8 mouse cellular contexts compared by ENCODE assay signal in genomic region chr16:46121420-46121819, GRCm38 (mm10). TPM values are rescaled to one million over a fixed set of nuclear protein-coding genes. Genes with fewer than 3 reads are reported as not detected.
DNase-seq lines count a peak whose midpoint lies in the region; ATAC-seq and TF ChIP-seq lines count a peak whose summit lies in the region.

No protein-coding gene starts in this region.

- TF ChIP-seq CTCF in cerebellum, adult 2 months (IDR thresholded peaks at IDR 0.05; ENCODE audit: borderline replicate concordance, insufficient read depth, low read depth, low read length), result peak; percentile 19; the same call in 1 of the 2 replicates

- H3K4me1 ChIP-seq in cerebellum, adult 2 months (ENCODE audit: control insufficient read depth, insufficient read depth, low read length), result no peaks in the 10 kb centered on the region
- H3K4me1 ChIP-seq in liver, embryonic 12.5 days, result no peaks in the 10 kb centered on the region
- peaks cover 3% of the 10 kb centered on the region; the same call in 1 of the 2 replicates for H3K4me1 ChIP-seq in forebrain, embryonic 13.5 days
- H3K4me1 ChIP-seq in midbrain, embryonic 14.5 days (ENCODE audit: control insufficient read depth, insufficient read depth, low read length), result no peaks in the 10 kb centered on the region

- H3K27ac ChIP-seq in cerebellum, adult 2 months (ENCODE audit: insufficient read depth, low read length), result no peak overlapping the region
- no peak overlapping the region for H3K27ac ChIP-seq in liver, embryonic 12.5 days
- H3K27ac ChIP-seq in forebrain, embryonic 13.5 days, result no peak overlapping the region
- no peak overlapping the region for H3K27ac ChIP-seq in midbrain, embryonic 14.5 days (replicated peaks; ENCODE audit: low read depth, low read length)

- H3K36me3 ChIP-seq in liver, embryonic 12.5 days, result no peaks in the 10 kb centered on the region
- no peaks in the 10 kb centered on the region for H3K36me3 ChIP-seq in forebrain, embryonic 13.5 days (ENCODE audit: poor library complexity, severe bottlenecking)
- H3K36me3 ChIP-seq in midbrain, embryonic 14.5 days (ENCODE audit: control insufficient read depth, insufficient read depth, low read length), result no peaks in the 10 kb centered on the region

- no peaks in the 10 kb centered on the region for H3K27me3 ChIP-seq in cerebellum, adult 2 months (ENCODE audit: control insufficient read depth, insufficient read depth, low read length)
- H3K27me3 ChIP-seq in liver, embryonic 12.5 days (replicated peaks), result no peaks in the 10 kb centered on the region
- no peaks in the 10 kb centered on the region for H3K27me3 ChIP-seq in forebrain, embryonic 13.5 days
- H3K27me3 ChIP-seq in midbrain, embryonic 14.5 days (ENCODE audit: control insufficient read depth, insufficient read depth, low read length), result no peaks in the 10 kb centered on the region

- no peak overlapping the region for H3K4me2 ChIP-seq in liver, embryonic 12.5 days
- no peak overlapping the region for H3K4me2 ChIP-seq in forebrain, embryonic 13.5 days
- no peak overlapping the region for H3K4me2 ChIP-seq in midbrain, embryonic 14.5 days (ENCODE audit: low read length)

- no peak for TF ChIP-seq POLR2A in cerebellum, adult 2 months (IDR thresholded peaks at IDR 0.05; ENCODE audit: borderline replicate concordance, insufficient read depth, low read length)

- H3K4me3 ChIP-seq in cerebellum, adult 2 months (replicated peaks; ENCODE audit: insufficient read depth, low read depth, low read length), result no peak overlapping the region
- H3K4me3 ChIP-seq in liver, embryonic 12.5 days, result no peak overlapping the region
- no peak overlapping the region for H3K4me3 ChIP-seq in forebrain, embryonic 13.5 days
- no peak overlapping the region for H3K4me3 ChIP-seq in midbrain, embryonic 14.5 days (replicated peaks; ENCODE audit: low read depth, low read length)

- H3K9ac ChIP-seq in liver, embryonic 12.5 days, result no peak overlapping the region
- H3K9ac ChIP-seq in forebrain, embryonic 13.5 days, result no peak overlapping the region
- H3K9ac ChIP-seq in midbrain, embryonic 14.5 days (replicated peaks; ENCODE audit: low read length), result no peak overlapping the region

- 23% methylated on average over 2 of the region's 2 CpGs for WGBS in cerebellum, adult 2 months
- 34% methylated on average over 2 of the region's 2 CpGs for WGBS in liver, embryonic 12.5 days (ENCODE audit: insufficient replicate concordance)
- WGBS in forebrain, embryonic 13.5 days, result 42% methylated on average over 2 of the region's 2 CpGs
- WGBS in midbrain, embryonic 14.5 days, result 40% methylated on average over 2 of the region's 2 CpGs

- no peak for ATAC-seq in cerebellum, adult (ENCODE audit: insufficient number of reproducible peaks, low FRiP score, low TSS enrichment)
- ATAC-seq in liver, embryonic 12.5 days, result no peak
- ATAC-seq in forebrain, embryonic 13.5 days, result peak; percentile 80
- no peak for ATAC-seq in midbrain, embryonic 14.5 days (ENCODE audit: low FRiP score, low TSS enrichment)

- no peak for DNase-seq in cerebellum, adult 2 months
- DNase-seq in liver, result peak; percentile 13
- DNase-seq in layer of hippocampus, adult 18-20 months (ENCODE audit: low spot score in 2 of 2), result peak; percentile 13 to 41
- peak; percentile 69 for DNase-seq in midbrain, embryonic 14.5 days
- peak; percentile 66 to 71 for DNase-seq in thymus, postnatal 36 days

- no peaks in the 10 kb centered on the region for H3K9me3 ChIP-seq in liver, embryonic 12.5 days (replicated peaks)
- H3K9me3 ChIP-seq in forebrain, embryonic 13.5 days (replicated peaks), result no peaks in the 10 kb centered on the region
- H3K9me3 ChIP-seq in midbrain, embryonic 14.5 days (ENCODE audit: control insufficient read depth, low read length), result no peaks in the 10 kb centered on the region

RNA-seq across cellular contexts. Expression of gene Cd96, which starts 1.4 kb away (rescaled TPM):
- polyA plus RNA-seq in cerebellum, adult 2 months (2012; rRNA removed), result 0.05 TPM in 1 of 2 replicates, not detected in the other
- polyA plus RNA-seq in liver, embryonic 12.5 days (2016; fragmentation: Nextera tagmentation; extraction: Ambion mirVana), result 0.12 and 0.15 TPM in 2 replicates
- polyA plus RNA-seq in forebrain, embryonic 13.5 days (2015; fragmentation: Nextera tagmentation; extraction: Ambion mirVana), result not detected in 2 replicates
- not detected for total RNA-seq in layer of hippocampus, adult 18-20 months (2021)
- polyA plus RNA-seq in midbrain, embryonic 14.5 days (2014; fragmentation: Nextera tagmentation; extraction: Ambion mirVana), result 0.12 and 0.13 TPM in 2 replicates

RNA-seq across cellular contexts. Expression of gene Gm4737, which starts 33.5 kb away (rescaled TPM):
- 3.2 and 3.9 TPM in 2 replicates for polyA plus RNA-seq in cerebellum, adult 2 months (2012; rRNA removed)
- polyA plus RNA-seq in liver, embryonic 12.5 days (2016; fragmentation: Nextera tagmentation; extraction: Ambion mirVana), result 2.7 TPM in 2 replicates
- polyA plus RNA-seq in forebrain, embryonic 13.5 days (2015; fragmentation: Nextera tagmentation; extraction: Ambion mirVana), result 2.5 and 5.0 TPM in 2 replicates
- 10 to 100 TPM; 16.5 to 17.8 TPM for total RNA-seq in layer of hippocampus, adult 18-20 months (2021)
- polyA plus RNA-seq in midbrain, embryonic 14.5 days (2014; fragmentation: Nextera tagmentation; extraction: Ambion mirVana), result 2.0 and 2.4 TPM in 2 replicates

Comparison
In these comparisons a context has a peak if more than half of its experiments do, and no peak if none do; other contexts are left out.
1. DNase-seq: peak in liver (single experiment), layer of hippocampus, adult 18-20 months (2 of 2), midbrain, embryonic 14.5 days (single experiment) and thymus, postnatal 36 days (2 of 2); none in cerebellum, adult 2 months (0 of 2).